Mouse (Mus musculus): ENCODE data around the gene Rab3a. TPM values are rescaled to one million over a fixed set of nuclear protein-coding genes. Genes with fewer than 3 reads are reported as not detected.
A peak's percentile ranks its signal among the peaks of the same experiment; 100 is the strongest.

The Rab3a gene
- total RNA-seq, 2 experiments from 2014 or later, result 52.4 to 60.4 TPM

DNA sequence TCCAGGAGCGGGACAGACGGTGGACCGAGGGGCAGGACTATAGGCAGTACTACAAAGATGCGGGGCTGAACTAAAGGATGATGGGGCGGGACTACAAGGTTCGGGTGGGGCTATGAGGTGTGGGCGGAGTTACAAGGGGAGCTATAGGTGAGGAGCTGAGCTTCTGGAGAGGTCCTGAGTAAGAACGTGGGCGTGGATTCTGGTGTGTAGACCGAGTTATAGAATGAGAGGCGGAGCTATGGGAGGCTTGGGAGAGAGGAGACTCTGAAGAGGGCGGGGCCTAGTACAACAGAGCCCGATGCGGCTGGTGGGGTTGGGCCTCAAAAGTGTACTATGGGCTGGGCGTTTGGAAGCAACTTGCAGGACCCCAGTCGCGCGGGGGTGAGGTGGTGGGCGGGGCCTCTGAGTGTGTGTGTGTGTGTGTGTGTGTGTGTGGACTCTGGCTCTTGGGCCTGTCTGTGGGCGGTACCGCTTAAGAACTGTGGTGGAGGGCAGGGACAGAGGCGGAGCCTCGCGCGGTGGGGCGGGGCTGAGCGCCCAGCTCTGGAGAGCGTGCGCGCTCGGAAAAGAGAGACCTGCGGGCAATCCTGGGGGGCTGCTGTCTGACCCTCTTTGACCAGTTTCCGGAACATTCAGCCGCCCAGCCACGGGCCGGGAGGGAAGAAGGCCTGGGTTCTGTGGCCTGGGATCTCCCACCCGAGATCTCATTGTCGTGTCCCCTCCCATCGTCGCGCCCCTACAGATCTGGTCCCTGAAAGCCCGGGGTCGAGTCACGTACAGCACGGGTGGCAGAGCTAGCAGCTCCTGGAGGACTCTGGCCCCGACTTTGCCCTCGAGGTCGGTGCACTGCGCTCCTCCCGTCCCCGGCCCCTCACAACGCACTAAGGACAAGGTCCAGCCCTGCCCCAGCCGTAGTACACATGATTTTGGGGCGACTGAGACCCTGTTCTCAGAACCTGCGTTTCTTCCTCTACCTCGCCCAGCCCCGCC is 42.9 kb downstream of the Rab3a start:
- DNase-seq (ENCODE audit: low spot score in 2 of 2), result peak; percentile 85 to 86

DNA sequence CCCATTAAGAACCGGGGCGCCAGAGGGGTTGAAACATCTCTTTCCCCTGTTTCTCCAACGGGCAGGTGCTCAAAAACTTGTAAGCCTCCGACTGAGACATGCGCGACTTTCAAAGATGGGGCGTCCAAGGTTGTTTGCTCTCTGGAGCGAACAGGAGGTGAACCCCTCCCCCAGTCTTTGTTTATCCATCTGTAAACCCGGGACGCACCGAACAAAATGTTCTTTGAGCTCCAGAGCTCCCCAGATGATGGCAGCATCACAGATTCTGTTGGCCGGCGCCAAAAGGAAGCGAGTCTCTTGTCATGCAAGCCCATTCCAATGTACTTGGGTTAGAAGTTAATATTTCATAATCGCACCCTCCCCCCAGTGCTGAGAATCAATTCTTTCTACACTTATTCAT is 43.8 kb downstream of the Rab3a start:
- DNase-seq (ENCODE audit: low spot score in 2 of 2), result no peak

DNA sequence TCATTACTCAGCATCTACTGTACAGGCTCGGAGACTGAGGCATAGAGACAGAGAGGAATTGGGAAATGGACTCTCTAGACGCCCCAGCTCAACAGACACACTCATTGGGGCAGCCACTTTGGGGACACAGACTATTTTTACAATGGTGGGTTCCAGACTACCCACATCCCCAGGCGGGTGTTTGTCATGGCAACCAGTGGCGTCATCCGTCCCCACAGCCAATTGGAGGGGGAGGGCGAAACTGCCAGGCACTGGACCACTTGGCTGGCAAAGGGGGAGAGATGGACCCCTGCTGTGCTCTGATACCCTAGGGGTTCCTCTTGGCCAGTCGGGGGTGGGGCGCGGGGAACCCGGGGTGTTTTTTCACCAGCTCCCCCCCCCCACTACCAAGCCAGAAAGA is 46.2 kb downstream of the Rab3a start:
- DNase-seq (ENCODE audit: low spot score in 2 of 2), result no peak

DNA sequence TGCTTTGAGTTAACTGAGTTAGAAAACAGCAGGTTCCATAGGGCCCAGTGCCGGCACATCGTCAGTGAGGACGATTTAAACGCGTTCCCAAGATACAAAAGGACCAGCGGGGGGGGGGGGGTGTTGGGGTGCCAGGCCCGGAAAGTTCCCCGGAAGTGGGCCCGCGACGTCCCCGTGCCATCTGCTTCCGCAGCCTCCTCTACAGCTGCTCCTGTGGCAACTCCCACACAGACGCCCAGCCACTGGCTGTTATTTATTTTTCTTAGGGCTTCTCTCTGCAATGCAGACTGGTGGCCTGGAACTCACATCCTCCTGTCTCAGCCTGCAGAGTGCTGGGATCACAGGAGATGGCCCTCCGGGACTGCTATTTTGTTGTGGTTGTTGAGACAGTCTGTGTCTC is 46.7 kb downstream of the Rab3a start:
- DNase-seq (ENCODE audit: low spot score in 2 of 2), result no peak

DNA sequence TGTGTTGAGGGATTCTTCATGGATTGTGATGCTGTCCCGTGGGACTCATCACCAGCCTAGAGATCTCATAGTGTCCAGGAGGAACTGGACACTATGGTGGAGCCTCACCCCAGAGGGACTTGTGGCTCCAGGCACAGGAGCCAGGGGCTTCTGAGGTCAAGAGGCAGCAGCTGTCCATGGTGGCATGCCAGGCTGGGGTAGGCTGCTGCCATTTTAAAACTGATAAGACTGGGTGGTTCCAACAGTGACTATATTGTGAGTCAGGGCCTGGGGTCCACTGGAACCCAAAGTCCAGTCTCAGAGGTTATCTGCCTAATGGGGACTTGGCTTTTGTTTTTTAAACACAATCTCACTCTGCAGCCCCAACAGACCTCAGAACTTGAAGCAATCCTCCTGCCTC is 47.4 kb downstream of the Rab3a start:
- DNase-seq (ENCODE audit: low spot score in 2 of 2), result no peak

DNA sequence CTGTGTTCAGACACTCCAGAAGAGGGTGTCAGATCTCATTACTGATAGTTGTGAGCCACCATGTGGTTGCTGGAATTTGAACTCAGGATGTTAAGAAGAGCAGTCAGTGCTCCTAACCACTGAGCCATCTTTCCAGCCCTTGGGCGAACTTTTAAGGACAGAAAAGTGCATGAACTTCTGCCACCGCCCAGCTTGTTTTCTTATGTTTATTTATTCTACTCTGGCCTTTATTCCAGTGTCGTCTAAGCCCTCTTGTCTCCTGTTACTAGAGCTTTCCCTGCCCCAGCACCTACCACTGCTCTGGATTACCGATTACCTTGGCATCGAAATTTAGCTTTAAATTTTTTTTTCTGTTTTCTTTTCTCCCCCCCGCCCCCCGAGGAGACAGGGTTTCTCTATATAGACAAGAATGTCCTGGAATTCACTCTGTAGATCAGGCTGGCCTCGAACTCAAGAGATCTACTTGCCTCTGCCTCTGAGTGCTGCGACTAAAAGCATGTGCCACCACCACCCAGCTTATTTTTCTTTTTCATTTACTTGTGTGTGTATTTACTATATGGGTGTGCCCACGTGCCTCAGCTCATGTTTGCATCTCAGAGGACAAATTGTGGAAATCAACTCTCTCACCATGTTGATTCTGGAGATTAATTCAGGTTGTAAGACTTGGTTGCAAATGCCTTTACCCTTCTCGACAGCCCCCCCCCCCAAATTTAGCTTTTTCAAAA is 48.5 kb downstream of the Rab3a start:
- DNase-seq (ENCODE audit: low spot score in 2 of 2), result no peak

DNA sequence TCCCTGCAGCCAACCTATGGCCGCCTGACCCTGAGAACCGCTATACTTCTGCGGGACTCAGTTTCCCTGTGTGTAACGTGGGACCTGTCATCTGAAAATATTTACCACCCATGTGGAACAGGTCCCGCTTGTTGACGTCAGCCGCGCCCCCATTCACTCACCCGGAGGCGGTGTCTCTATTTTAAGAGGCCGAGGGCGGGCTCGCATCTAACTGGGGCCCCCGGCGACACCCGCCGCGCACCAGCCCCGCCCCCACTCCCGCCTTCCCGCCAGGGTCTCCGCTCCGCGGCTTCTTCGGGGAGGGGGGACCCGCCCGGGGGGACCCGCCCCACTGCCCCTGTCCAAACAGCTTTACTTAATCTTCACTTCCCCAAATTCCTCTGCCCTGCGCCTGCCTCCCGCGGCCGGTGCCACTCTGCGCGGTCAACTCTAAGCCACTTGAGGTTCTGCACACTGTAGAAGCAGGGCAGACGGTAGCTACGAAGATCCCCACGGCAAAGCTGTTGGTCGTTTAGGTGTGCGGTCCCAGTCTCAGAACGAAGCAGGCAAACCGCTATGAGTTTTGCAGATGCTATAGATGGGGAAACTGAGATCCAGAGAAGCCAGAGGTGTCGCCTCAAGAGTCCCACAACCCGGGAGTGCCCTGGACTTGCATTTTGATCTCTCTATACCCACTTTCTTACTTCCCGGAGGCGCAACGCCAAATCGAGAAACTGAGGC is 49.4 kb downstream of the Rab3a start:
- DNase-seq (ENCODE audit: low spot score in 2 of 2), result peak in 1 of 2 experiments; percentile 59

DNA sequence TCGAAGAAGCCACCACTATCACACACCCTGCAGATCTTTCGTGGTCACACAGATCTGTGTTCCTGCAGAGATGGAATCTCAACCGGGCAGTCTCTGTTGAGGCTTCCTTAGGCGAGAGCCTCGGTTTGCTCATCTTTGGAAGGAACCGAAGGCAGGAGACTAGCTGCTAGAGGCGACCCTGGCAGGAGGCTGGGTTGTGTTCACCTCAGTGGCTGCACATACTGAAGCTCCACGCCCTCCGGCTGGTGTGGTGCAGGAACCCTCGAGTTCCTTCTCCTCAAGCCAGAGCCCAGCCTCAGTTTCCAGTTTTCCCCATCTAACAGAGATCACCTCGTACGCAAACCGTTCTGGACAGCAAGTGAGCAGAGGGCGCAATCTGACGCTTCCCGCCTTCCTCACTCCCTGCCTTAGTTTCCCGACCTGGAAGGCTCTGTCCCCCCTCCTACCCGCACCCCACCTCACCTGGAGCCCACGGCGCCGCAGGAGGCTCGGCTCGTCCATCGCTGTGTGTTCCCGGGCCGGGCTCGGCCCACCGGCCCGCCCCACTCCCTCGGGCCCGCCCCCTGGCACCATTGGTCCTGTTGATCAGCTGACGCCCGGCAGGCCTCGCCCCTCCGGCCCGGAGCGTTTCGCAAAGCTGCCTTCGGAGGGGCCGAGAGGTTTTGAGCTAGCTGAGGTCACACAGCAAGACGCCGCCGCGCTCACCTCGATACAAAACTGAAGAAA is 50.2 kb downstream of the Rab3a start, which contains the start of gene Mast3:
TSS of gene Mast3 (minus strand) at position 574 of the 726 bp plus-strand sequence.
- DNase-seq (ENCODE audit: low spot score in 2 of 2), result peak; percentile 78 to 86

DNA sequence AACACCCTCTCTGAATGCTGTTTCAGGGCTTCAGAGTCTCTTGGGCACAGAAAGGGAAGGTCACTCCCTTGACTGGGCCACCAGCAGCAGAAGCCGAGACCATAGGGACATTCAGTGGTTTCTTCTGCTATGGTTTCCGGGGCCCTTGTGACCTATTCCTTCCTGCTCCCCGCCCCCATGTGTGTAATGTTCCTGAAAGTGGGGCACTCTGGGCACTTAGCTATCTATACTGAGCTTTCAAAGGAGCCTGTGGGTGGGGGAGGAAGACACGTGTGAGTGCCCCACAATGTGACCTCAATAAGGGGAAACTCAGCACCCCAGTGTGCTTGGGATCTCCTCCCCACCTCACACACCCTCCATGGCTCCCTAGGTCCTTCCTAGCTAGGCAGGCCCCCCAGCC is 52.1 kb downstream of the Rab3a start:
- DNase-seq (ENCODE audit: low spot score in 2 of 2), result no peak

DNA sequence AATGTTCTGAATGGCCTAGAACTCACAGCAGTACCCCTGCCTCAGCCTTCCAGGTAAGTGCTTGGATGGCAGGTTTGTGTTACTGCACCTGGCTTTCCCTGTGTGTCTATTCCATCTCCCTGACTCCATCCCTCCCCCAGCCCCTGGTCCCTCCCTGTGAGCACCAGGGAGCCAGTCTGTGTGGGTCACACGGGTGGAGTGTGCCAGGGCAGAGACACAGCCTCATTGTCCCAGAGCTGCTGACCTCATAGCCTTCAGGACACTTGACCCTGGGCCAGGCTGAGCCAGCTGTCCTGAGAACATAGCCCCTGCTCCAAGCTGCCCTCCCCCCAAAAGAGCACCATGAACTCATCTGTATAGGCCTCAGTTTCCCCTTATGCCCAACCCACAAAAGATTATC is 52.8 kb downstream of the Rab3a start:
- no peak for DNase-seq (ENCODE audit: low spot score in 2 of 2)

DNA sequence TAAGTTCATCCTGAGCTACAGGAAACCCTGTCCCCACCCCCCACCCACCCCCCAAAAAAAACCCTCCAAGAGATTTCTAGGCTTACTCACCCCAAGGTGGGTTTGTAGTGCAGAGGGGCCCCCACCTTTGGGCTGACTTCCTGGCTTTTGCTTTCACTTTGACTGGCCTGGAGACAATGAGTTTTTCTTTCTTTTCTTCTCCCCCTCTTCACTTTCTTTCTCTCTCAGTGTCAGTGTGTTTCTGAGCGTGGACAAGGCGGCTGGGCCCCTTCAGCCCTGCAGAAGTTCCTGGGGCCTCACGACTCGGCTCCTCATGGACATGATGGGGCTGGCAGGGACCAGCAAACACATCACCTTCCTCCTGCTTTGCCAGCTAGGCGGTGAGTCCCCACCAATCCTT is 53.8 kb downstream of the Rab3a start, which contains the start of gene Il12rb1:
TSS of gene Il12rb1 (plus strand) at position 211 of the 400 bp plus-strand sequence.
- DNase-seq (ENCODE audit: low spot score in 2 of 2), result no peak

Small RNA genes lying within 50 kb of the gene (microRNA-seq; reads per million reads assigned to microRNA genes)
- 1.8 to 3.3 reads per million in 2 experiments for gene Mir7240 (ENCODE audit: borderline number of aligned reads in 2 of 2)

Other genes with a start within 250 kb of the Rab3a start
- 100 to 1,000 TPM; 155 to 174 TPM for gene Rex1bd, start 247.9 kb upstream of the Rab3a start, total RNA-seq (2021)
- gene Uba52, start 243.9 kb upstream of the Rab3a start, total RNA-seq (2021), result 1,000 to 10,000 TPM; 1,449 to 1,570 TPM
- 100 to 1,000 TPM; 257 to 332 TPM for gene Fkbp8, start 227.0 kb upstream of the Rab3a start, total RNA-seq (2021)
- gene Kxd1, start 226.7 kb upstream of the Rab3a start, total RNA-seq (2021), result 10 to 100 TPM; 68.1 to 76.3 TPM
- gene Ell, start 215.2 kb upstream of the Rab3a start, total RNA-seq (2021), result 10 to 100 TPM; 23.1 to 26.6 TPM
- gene Isyna1, start 160.3 kb upstream of the Rab3a start, total RNA-seq (2021), result 100 to 1,000 TPM; 115 to 165 TPM
- 10 to 100 TPM; 78.5 to 86.9 TPM for gene Ssbp4, start 145.8 kb upstream of the Rab3a start, total RNA-seq (2021)
- 1 to 10 TPM; 1.4 to 3.0 TPM for gene Lrrc25, start 138.5 kb upstream of the Rab3a start, total RNA-seq (2021)
- 1 to 10 TPM; 2.2 to 6.4 TPM for gene Gdf15, start 122.2 kb upstream of the Rab3a start, total RNA-seq (2021)
- 100 to 1,000 TPM; 101 to 153 TPM for gene Pgpep1, start 94.3 kb upstream of the Rab3a start, total RNA-seq (2021)
- gene Lsm4, start 81.4 kb upstream of the Rab3a start, total RNA-seq (2021), result 10 to 100 TPM; 73.2 to 75.9 TPM
- 100 to 1,000 TPM; 228 to 252 TPM for gene Jund, start 55.7 kb upstream of the Rab3a start, total RNA-seq (2021)
- gene Iqcn, start 51.2 kb upstream of the Rab3a start, total RNA-seq (2021), result under 1 TPM in 1 of 2 experiments, not detected in 1; 0.10 TPM
- under 1 TPM in 1 of 2 experiments, not detected in 1; 0.53 TPM for gene Gm3336, start 36.1 kb upstream of the Rab3a start, total RNA-seq (2021)
- under 1 TPM; 0.42 to 0.86 TPM for gene Pde4c, start 31.0 kb upstream of the Rab3a start, total RNA-seq (2021)
- 100 to 1,000 TPM in 1 of 2 experiments, 10 to 100 TPM in 1; 94.9 to 120 TPM for gene Mpv17l2, start 6.3 kb downstream of the Rab3a start, total RNA-seq (2021)
- gene Pik3r2, start 22.0 kb downstream of the Rab3a start, total RNA-seq (2021), result 10 to 100 TPM; 30.5 to 36.5 TPM
- 10 to 100 TPM; 15.6 to 16.7 TPM for gene Mast3, start 50.4 kb downstream of the Rab3a start, total RNA-seq (2021)
- under 1 TPM; 0.66 to 0.77 TPM for gene Il12rb1, start 53.8 kb downstream of the Rab3a start, total RNA-seq (2021)
- gene Arrdc2, start 85.0 kb downstream of the Rab3a start, total RNA-seq (2021), result 1 to 10 TPM; 8.3 to 8.7 TPM
- 1 to 10 TPM; 2.2 to 2.8 TPM for gene Kcnn1, start 108.6 kb downstream of the Rab3a start, total RNA-seq (2021)
- 10 to 100 TPM; 58.9 to 59.3 TPM for gene Ccdc124, start 119.3 kb downstream of the Rab3a start, total RNA-seq (2021)
- not detected for gene Slc5a5, start 138.1 kb downstream of the Rab3a start, total RNA-seq (2021)
- gene Rpl18a, start 142.7 kb downstream of the Rab3a start, total RNA-seq (2021), result 1,000 to 10,000 TPM; 1,253 to 1,401 TPM
- 10 to 100 TPM; 34.3 to 39.5 TPM for gene Map1s, start 151.3 kb downstream of the Rab3a start, total RNA-seq (2021)